Mouse (Mus musculus) heart, postnatal 0 days (tissue): ENCODE measurements around the gene Hivep2.

Experiments used
- CTCF ChIP-seq: IDR thresholded peaks from 2 replicates; pipeline ENCODE4 v1.5.1; 2016; ENCODE audit warnings: antibody characterized with exemption, control low read depth, low read depth
- EP300 ChIP-seq: IDR thresholded peaks from 2 replicates; pipeline ENCODE4 v1.6.1; 2016; ENCODE audit warnings: antibody characterized with exemption, low read depth

DNA sequence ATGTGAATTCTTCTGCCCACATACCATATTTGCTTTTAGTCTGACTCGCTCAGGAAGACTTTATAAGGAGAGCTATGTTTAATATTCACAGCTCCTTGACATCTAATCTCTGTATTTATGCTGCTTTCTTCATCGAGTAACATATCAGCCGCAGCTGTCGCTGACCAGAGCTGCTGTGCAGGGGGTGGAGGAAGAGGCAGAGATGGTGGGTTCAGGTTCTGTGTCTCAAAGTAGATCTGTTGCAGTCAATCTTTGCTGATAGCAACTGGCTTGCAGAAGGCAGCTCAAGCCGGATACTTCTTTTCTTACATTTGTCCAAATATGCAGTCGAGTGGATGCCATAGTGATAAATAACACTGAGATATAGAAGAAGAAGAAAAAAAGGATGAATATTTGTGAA lies 70.6 kb downstream of the Hivep2 start:
- TF ChIP-seq CTCF (no peak), EP300 (no peak)
